8 mouse cellular contexts compared by ENCODE assay signal in genomic region chr3:121539871-121540431, GRCm38 (mm10). TPM values are rescaled to one million over a fixed set of nuclear protein-coding genes. Genes with fewer than 3 reads are reported as not detected.
DNase-seq lines count a peak whose midpoint lies in the region; ATAC-seq and TF ChIP-seq lines count a peak whose summit lies in the region.

No protein-coding gene starts in this region.

- intact Hi-C loops in gastrocnemius, adult 2 months (cut with DNase I), result loop anchor here (5.0 kb wide), 1 partner anchor 182 kb away; the partner anchor contains the start of gene F3
- intact Hi-C loops in left cerebral cortex, postnatal 10 days (cut with DNase I), result loop anchor here (2.0 to 10.0 kb wide), 3 partner anchors 223 to 605 kb away; no protein-coding TSS in a partner anchor

- no peak for DNase-seq in gastrocnemius, adult 2 months
- DNase-seq in gastrocnemius, postnatal 25 days, result no peak
- DNase-seq in embryo, embryonic 11.5 days (ENCODE audit: low read depth, low spot score), result peak; percentile 39
- peak; percentile 36 for DNase-seq in lung, postnatal 25 days (ENCODE audit: low spot score)
- no peak for DNase-seq in spleen, postnatal 4 days (ENCODE audit: low spot score in 2 of 2)
- no peak for DNase-seq in left cerebral cortex, postnatal 10 days (ENCODE audit: extremely low spot score in 1 of 2, low spot score in 2 of 2)
- DNase-seq in spleen, postnatal 14 days (ENCODE audit: low spot score in 2 of 2), result no peak

- peak; percentile 47 for TF ChIP-seq CTCF in gastrocnemius, adult 2 months (IDR thresholded peaks at IDR 0.05)
- peak; percentile 83 for TF ChIP-seq CTCF in intestine, postnatal 0 days (IDR thresholded peaks at IDR 0.05; ENCODE audit: low read depth)

- no peaks in the 10 kb centered on the region for H3K36me3 ChIP-seq in intestine, postnatal 0 days (ENCODE audit: control insufficient read depth, insufficient read depth)

- peak overlapping the region; percentile 51 for H3K4me2 ChIP-seq in intestine, postnatal 0 days (replicated peaks; ENCODE audit: low read depth)

- no peaks in the 10 kb centered on the region; the same call in 1 of the 2 replicates for H3K4me1 ChIP-seq in intestine, postnatal 0 days (replicated peaks; ENCODE audit: control insufficient read depth, insufficient read depth, low read length)

- no peak overlapping the region for H3K4me3 ChIP-seq in gastrocnemius, adult 2 months
- peak overlapping the region; percentile 12; the same call in 1 of the 2 replicates for H3K4me3 ChIP-seq in intestine, postnatal 0 days (ENCODE audit: low read depth, low read length)

- WGBS in intestine, postnatal 0 days, result 4% methylated on average over 8 of the region's 8 CpGs

- H3K9ac ChIP-seq in intestine, postnatal 0 days (ENCODE audit: low read depth, low read length), result no peak overlapping the region

- H3K9me3 ChIP-seq in intestine, postnatal 0 days (ENCODE audit: control insufficient read depth), result no peaks in the 10 kb centered on the region

- ATAC-seq in intestine, postnatal 0 days, result peak; percentile 78

- no peaks in the 10 kb centered on the region for H3K27me3 ChIP-seq in intestine, postnatal 0 days (replicated peaks; ENCODE audit: control insufficient read depth, insufficient read depth, low read length)

- H3K27ac ChIP-seq in gastrocnemius, adult 2 months, result no peak overlapping the region
- no peak overlapping the region for H3K27ac ChIP-seq in intestine, postnatal 0 days (ENCODE audit: low read depth, low read length)

RNA-seq across cellular contexts. Expression of gene Slc44a3, which starts 7.7 kb away (rescaled TPM):
- total RNA-seq in gastrocnemius, adult 2 months (2021), result not detected
- total RNA-seq in gastrocnemius, postnatal 25 days (2021), result under 1 TPM in 1 of 2 experiments, not detected in 1; 0.40 TPM
- 23.7 and 25.2 TPM in 2 replicates for polyA plus RNA-seq in intestine, postnatal 0 days (2015; fragmentation: Nextera tagmentation; extraction: Ambion mirVana)
- total RNA-seq in left cerebral cortex, postnatal 10 days (2021), result under 1 TPM in 1 of 2 experiments, not detected in 1; 0.17 TPM

Comparison
In these comparisons a context has a peak if more than half of its experiments do, and no peak if none do; other contexts are left out.
1. DNase-seq: peak in embryo, embryonic 11.5 days (single experiment) and lung, postnatal 25 days (single experiment); none in gastrocnemius, adult 2 months (single experiment), gastrocnemius, postnatal 25 days (single experiment), spleen, postnatal 4 days (0 of 2), left cerebral cortex, postnatal 10 days (0 of 2) and spleen, postnatal 14 days (0 of 2).